Mouse (Mus musculus): ENCODE results near the gene Defb42. TPM values are rescaled to one million over a fixed set of nuclear protein-coding genes. Genes with fewer than 3 reads are reported as not detected.

Defb42 gene
- total and polyA plus RNA-seq, 3 experiments = not detected

DNA sequence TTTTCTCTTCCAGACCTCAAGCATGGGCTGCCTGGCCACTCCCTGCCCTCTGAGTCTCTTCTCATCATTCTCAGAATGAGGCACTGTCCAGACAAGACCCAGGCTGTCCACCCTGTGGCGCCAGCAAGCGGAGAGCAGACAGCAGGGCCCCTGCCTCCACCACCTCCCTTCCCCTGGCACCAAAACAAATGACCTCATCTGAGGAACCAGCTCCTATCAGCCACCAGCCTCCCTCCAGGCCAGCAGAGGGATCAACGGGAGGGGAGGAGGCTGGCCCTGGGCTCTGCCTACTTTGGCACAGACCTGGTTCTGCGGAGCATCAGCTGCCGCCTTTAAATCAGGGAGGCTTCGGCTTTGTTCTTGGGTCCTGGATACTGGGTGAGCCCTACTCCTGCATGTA lies 7.9 kb downstream of the Defb42 start:
- TF ChIP-seq BHLHE40 (IDR thresholded peaks at IDR 0.05; ENCODE audit: borderline replicate concordance, low read depth, low read length) (no peak), MEF2A (IDR thresholded peaks at IDR 0.05; ENCODE audit: extremely low read depth, insufficient replicate concordance, low read depth, low read length, poor library complexity, severe bottlenecking) (no peak), SIN3A (IDR thresholded peaks at IDR 0.05; ENCODE audit: low read length) (no peak), ELF1 (IDR thresholded peaks at IDR 0.05; ENCODE audit: low read depth, low read length) (no peak), GABPA (IDR thresholded peaks at IDR 0.05; ENCODE audit: low read depth, low read length) (no peak), CHD1 (IDR thresholded peaks at IDR 0.05; ENCODE audit: low read depth, low read length) (no peak), MXI1 (IDR thresholded peaks at IDR 0.05; ENCODE audit: low read depth, low read length) (no peak), POLR2AphosphoS2 (IDR thresholded peaks at IDR 0.05; ENCODE audit: low read length) (no peak), GATA1 (IDR thresholded peaks at IDR 0.05; ENCODE audit: low read depth, low read length) (no peak), CTCF (IDR thresholded peaks at IDR 0.05 in 2 of 3, conservative IDR thresholded peaks at IDR 0.05 in 1 of 3; ENCODE audit: control insufficient read depth in 1 of 3, insufficient read depth in 1 of 3, low read depth in 2 of 3, low read length in 3 of 3, poor library complexity in 1 of 3, severe bottlenecking in 1 of 3) (no peak)
- H3K79me2 ChIP-seq (ENCODE audit: control insufficient read depth, insufficient read depth, low read length, poor library complexity) = no peaks in the 10 kb centered on the region
- H3K27ac ChIP-seq (ENCODE audit: control insufficient read depth, low read depth, low read length) = no peak overlapping the region
- no peaks in the 10 kb centered on the region for H3K4me1 ChIP-seq (ENCODE audit: control insufficient read depth in 1 of 2, insufficient read depth in 2 of 2, low read length in 2 of 2)
- no peaks in the 10 kb centered on the region for H3K27me3 ChIP-seq (ENCODE audit: control insufficient read depth in 1 of 2, insufficient read depth in 2 of 2, low read length in 2 of 2)
- H3K9me3 ChIP-seq (replicated peaks; ENCODE audit: insufficient read depth, low read length) = no peaks in the 10 kb centered on the region
- no peaks in the 10 kb centered on the region for H3K36me3 ChIP-seq (ENCODE audit: control insufficient read depth in 1 of 2, insufficient read depth in 2 of 2, low read length in 2 of 2)
- no peak overlapping the region for H3K4me3 ChIP-seq (ENCODE audit: control insufficient read depth in 1 of 2, insufficient read depth in 1 of 2, low read depth in 2 of 2, low read length in 2 of 2)
- no peak for DNase-seq (ENCODE audit: low read depth, low spot score)
- H3K9ac ChIP-seq (ENCODE audit: control insufficient read depth, low read depth, low read length, poor library complexity, severe bottlenecking) = no peak overlapping the region

- H3K79me2 ChIP-seq (ENCODE audit: control insufficient read depth, insufficient read depth, low read length, poor library complexity) = no peaks in the 10 kb centered on the region
- TF ChIP-seq HCFC1 (IDR thresholded peaks at IDR 0.05; ENCODE audit: low read depth, low read length) = no peak
- no peak for TF ChIP-seq JUND (IDR thresholded peaks at IDR 0.05; ENCODE audit: low read depth, low read length)
- TF ChIP-seq POLR2A (IDR thresholded peaks at IDR 0.05; ENCODE audit: control insufficient read depth in 1 of 2, insufficient read depth in 1 of 2, low read depth in 1 of 2, low read length in 2 of 2, poor library complexity in 1 of 2) = no peak
- no peak for TF ChIP-seq RAD21 (IDR thresholded peaks at IDR 0.05; ENCODE audit: low read depth, low read length)
- TF ChIP-seq ZNF384 (IDR thresholded peaks at IDR 0.05; ENCODE audit: low read depth, low read length) = no peak
- TF ChIP-seq MXI1 (IDR thresholded peaks at IDR 0.05; ENCODE audit: low read depth, low read length) = no peak
- no peak for TF ChIP-seq TCF12 (IDR thresholded peaks at IDR 0.05; ENCODE audit: low read depth, low read length)
- TF ChIP-seq NRF1 (IDR thresholded peaks at IDR 0.05; ENCODE audit: insufficient read depth, low read depth, low read length, poor library complexity, severe bottlenecking) = no peak
- TF ChIP-seq USF2 (IDR thresholded peaks at IDR 0.05; ENCODE audit: borderline replicate concordance in 1 of 2, insufficient read depth in 1 of 2, low read depth in 1 of 2, low read length in 2 of 2) = no peak
- TF ChIP-seq ZMIZ1 (IDR thresholded peaks at IDR 0.05; ENCODE audit: low read depth, low read length) = no peak
- TF ChIP-seq MAX (IDR thresholded peaks at IDR 0.05; ENCODE audit: low read length) = no peak
- TF ChIP-seq POLR2AphosphoS5 (IDR thresholded peaks at IDR 0.05; ENCODE audit: borderline replicate concordance, low read depth, low read length) = no peak
- TF ChIP-seq POLR2AphosphoS2 (IDR thresholded peaks at IDR 0.05; ENCODE audit: low read length) = no peak
- no peak for TF ChIP-seq MAZ (IDR thresholded peaks at IDR 0.05; ENCODE audit: low read depth, low read length)
- TF ChIP-seq UBTF (IDR thresholded peaks at IDR 0.05; ENCODE audit: borderline replicate concordance, insufficient read depth, low read depth, low read length) = no peak
- TF ChIP-seq MYC (IDR thresholded peaks at IDR 0.05; ENCODE audit: low read depth, low read length) = no peak
- no peak for TF ChIP-seq MEF2A (IDR thresholded peaks at IDR 0.05; ENCODE audit: extremely low read depth, insufficient replicate concordance, low read depth, low read length, poor library complexity, severe bottlenecking)
- no peak for TF ChIP-seq USF1 (IDR thresholded peaks at IDR 0.05; ENCODE audit: low read depth, low read length)
- TF ChIP-seq SIN3A (IDR thresholded peaks at IDR 0.05; ENCODE audit: low read length) = no peak
- TF ChIP-seq CTCF (IDR thresholded peaks at IDR 0.05 in 2 of 3, conservative IDR thresholded peaks at IDR 0.05 in 1 of 3; ENCODE audit: control insufficient read depth in 1 of 3, insufficient read depth in 1 of 3, low read depth in 2 of 3, low read length in 3 of 3, poor library complexity in 1 of 3, severe bottlenecking in 1 of 3) = no peak
- no peaks in the 10 kb centered on the region for H3K9me3 ChIP-seq (replicated peaks; ENCODE audit: insufficient read depth, low read length)
- no peaks in the 10 kb centered on the region for H3K27me3 ChIP-seq (ENCODE audit: control insufficient read depth in 1 of 2, insufficient read depth in 2 of 2, low read length in 2 of 2)
- H3K9ac ChIP-seq (ENCODE audit: control insufficient read depth, low read depth, low read length, poor library complexity, severe bottlenecking) = no peak overlapping the region
- peaks cover 0 to 8% of the 10 kb centered on the region in 2 experiments; a peak in 2 of 4 replicates for H3K4me1 ChIP-seq (ENCODE audit: control insufficient read depth in 1 of 2, insufficient read depth in 2 of 2, low read length in 2 of 2)
- DNase-seq (ENCODE audit: low read depth, low spot score) = no peak
- no peak overlapping the region for H3K27ac ChIP-seq (ENCODE audit: control insufficient read depth, low read depth, low read length)
- peaks cover 0 to 6% of the 10 kb centered on the region in 2 experiments; a peak in 1 of 4 replicates for H3K36me3 ChIP-seq (ENCODE audit: control insufficient read depth in 1 of 2, insufficient read depth in 2 of 2, low read length in 2 of 2)
- no peak overlapping the region for H3K4me3 ChIP-seq (ENCODE audit: control insufficient read depth in 1 of 2, insufficient read depth in 1 of 2, low read depth in 2 of 2, low read length in 2 of 2)
Observed at GRCm38 (mm10) chr14:63060361-63060760, 13.6 kb downstream of the Defb42 start.
